Mouse (Mus musculus) lung, postnatal 4 days (tissue): ENCODE results near the gene Psmc2.

Experiments used
- DNase-seq, 2 experiments: peaks; one replicate each; pipeline ENCODE4 v3.0.0; 2021

The Psmc2 gene

DNA sequence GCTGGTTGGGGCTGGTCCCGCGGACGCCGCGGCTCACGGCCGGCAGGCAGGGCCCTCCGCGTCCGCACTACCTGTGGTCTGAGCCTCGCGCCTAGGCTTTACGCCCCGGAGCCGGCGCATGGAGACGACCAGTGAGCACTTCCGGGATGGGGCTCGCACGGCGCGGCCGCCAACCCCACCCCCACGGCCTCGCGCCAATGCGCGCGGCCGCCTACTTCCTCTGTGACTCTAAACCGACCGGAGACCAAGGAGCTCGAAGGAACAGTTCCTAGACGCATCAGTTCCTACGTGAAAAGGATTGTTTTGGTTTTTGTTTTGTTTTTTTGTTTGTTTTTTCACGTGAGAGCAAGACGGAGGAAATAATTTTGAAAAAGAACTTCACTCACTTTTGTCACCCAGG, at the start of gene Psmc2, which contains the start of gene Dnajc2:
Gene Psmc2 (plus strand): TSS at position 231 of the 400 bp plus-strand sequence.
Gene Dnajc2 (minus strand): TSS at position 199 of the 400 bp plus-strand sequence.
- DNase-seq: peak; percentile 92 to 95

DNA sequence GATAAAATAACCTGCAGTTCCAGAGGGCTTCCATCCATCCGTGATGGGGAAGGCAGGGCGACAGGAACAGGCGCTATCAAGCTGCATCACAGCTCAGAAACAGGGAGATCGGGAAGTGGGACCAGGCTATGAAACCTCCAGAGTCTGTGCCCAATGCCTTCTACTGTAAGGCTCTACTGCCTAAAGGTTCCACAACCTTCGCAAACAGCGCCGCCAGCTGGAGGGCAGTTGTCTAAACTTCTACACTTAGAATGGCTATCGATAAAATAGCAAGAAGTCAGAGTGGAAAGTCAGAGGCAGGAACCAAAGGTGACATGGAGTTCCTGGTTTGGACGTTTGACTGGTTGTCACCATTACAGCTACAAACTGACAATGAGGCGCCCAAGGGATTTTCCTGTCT, 49.5 kb upstream of the Psmc2 start:
- peak; percentile 74 to 81 for DNase-seq

DNA sequence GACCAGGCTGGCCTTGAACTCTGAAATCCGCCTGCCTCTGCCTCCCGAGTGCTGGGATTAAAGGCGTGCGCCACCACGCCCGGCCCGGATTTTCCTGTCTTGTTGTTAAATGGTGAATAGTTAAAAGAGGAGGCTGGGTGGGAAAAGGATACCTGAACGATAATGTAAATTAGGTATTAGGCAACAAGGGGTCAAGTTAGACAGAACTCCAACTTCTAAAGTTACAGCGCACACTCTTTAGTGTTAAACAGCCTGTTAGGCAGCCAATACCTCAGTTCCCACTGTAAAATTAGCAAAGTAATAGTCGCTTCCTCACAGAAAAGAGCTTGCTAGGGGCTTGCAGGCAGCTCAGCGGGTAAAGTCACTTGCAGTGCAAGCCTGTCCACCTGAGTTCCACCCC, 49.0 kb upstream of the Psmc2 start:
- no peak for DNase-seq

DNA sequence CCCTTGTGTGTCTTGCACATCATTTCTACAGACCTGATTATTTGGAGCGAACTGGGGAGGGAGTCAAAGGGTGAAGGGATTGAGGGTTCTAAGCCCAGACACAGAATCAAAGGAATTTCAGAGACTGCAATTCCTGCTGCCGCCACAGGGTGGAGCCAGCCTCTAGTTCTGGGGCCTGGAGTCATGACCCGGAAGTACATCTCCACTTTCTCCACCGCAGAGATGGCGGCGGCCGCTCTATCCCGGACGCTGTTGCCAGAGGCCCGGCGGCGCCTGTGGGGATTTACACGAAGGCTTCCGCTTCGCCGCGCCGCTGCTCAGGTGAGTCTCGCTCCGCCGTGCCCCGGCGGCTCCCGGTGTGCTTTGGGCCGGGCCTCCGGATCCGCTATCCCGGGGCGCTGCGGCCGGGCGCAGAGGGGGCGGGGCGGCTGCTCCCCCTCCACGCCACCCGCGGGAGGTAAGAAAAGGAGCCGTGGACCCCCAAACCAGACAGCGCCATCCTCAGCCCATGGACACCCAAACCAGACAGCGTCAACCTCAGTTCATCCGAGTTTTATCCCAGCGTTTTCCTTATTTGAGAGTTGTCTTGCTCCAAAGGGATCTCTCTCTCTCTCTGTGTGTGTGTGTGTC, 48.0 kb upstream of the Psmc2 start, which contains the start of gene Pmpcb:
Gene Pmpcb (plus strand): TSS at position 186 of the 630 bp plus-strand sequence.
- DNase-seq: peak; percentile 89 to 90

DNA sequence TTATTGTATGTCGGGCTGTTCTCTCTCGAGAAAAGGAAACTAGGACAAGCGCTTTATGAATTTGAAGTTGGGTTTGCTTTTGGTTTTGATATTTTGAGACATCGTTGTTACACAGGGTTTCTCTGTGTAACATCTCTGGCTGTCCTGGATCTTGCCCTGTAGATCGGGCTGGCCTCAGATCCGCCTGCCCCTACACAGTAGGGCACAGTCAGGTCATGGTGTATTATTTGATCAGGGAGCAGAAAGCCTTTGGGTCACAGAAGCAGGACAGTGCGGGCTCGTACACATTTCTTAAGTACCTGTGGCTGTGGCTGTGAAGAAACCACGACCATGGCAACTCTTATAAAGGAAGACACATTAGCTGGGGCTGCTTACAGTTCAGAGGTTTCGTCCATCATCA, 47.5 kb upstream of the Psmc2 start:
- DNase-seq: no peak

DNA sequence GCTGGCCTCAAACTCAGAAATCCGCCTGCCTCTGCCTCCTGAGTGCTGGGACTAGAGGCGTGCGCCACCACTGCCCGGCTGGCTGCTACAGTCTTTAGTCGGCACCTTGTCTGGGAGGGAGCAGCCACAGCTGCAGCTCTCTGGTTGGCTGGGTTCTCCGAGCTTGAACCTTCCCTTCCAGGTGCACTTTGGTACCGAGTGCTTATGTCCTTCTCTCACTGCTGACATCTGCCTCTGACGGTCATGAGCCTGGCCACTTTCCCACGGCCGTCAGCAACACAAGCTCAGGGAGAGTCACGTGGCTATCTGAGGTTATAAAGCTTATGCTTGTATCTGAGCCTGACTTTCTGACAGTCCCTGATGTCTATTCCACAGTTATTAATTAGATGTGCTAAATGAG, 46.0 kb upstream of the Psmc2 start:
- DNase-seq: no peak

DNA sequence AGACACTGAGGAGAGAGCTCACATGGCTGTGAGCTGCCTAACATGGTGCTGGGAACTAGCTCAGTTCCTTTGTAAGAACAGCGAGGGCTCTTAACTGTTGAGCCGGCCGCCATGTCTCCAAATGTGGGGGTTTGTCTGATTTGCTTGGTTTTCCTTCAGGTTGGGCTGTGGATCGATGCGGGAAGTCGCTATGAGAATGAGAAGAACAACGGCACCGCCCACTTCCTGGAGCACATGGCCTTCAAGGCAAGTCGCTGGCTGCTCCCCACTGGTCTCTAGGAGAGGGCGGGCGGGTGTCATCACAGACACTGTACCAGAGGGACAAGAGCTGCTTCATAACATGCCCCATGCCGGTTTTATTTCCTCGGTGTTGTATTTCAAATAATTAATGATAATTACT, 45.2 kb upstream of the Psmc2 start:
- no peak for DNase-seq

DNA sequence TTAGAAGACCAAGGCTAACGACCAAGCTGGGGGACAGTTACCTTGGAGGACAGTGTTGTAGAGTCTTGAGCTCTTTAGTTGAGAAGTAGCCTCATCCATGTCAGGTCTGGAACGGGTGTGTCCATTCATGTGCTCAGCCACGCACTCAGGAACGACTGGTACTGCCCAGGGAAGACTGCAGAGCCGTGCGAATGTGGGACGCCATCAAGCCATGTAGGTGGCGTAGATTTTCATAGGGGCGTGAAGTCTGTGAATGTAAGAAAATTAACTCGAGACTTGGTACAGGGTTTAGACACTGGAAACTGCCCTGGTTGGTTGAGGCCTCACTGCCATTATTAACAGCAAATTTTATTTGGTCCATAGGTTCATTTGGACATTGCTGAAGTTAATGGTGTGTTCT, 41.5 kb upstream of the Psmc2 start:
- no peak for DNase-seq

DNA sequence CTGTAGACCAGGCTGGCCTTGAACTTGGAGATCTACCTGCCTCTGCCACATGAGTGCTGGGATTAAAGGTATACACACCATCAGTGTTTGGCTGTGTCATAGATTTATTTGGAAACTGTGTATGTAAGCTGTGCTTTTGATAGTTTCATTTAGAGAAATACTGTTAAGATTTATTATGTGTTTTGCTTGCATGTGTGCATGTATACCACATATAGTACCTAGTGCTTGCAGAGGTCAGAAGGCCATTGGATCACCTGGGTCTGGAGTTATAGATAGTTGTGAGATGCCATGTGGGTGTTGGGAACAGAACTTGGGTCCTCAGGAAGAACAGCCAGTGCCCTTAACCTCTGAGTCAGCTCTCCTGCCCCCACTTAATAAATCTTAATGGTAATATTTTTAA, 40.4 kb upstream of the Psmc2 start:
- no peak for DNase-seq

DNA sequence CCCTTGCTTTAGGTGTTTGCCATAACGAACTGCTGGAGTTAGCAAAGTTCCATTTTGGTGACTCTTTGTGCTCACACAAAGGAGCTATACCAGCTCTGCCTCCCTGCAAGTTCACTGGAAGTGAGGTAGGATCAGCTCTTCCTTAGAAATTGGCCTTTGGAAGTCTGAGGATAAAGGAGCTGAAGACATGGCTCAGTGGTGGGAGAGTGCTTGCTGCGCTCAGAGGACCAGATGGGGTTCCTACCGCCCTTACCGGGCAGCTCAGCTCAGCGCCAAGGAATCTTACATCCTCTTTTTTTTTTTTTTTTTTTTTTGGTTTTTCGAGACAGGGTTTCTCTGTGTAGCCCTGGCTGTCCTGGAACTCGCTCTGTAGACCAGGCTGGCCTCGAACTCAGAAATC, 39.1 kb upstream of the Psmc2 start:
- DNase-seq: no peak

DNA sequence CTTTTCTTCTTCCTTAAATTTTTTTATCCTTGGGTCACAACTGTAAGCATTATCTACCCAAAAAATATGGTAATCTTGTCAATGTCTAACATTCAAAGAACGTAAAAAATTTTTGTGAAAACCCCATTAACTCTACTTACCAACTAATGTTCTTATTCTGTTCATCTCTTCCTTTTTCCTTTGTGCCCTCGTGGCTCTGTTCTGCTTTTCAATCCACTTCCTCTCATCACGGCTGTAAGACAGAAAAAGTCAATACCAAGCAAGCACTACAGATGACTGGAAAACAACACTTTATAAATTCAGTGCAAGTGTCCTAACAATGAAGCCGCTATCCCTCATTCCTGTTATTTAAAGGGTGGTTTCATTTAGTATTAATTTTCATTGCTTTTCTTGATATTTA, 16.6 kb upstream of the Psmc2 start:
- DNase-seq: no peak

DNA sequence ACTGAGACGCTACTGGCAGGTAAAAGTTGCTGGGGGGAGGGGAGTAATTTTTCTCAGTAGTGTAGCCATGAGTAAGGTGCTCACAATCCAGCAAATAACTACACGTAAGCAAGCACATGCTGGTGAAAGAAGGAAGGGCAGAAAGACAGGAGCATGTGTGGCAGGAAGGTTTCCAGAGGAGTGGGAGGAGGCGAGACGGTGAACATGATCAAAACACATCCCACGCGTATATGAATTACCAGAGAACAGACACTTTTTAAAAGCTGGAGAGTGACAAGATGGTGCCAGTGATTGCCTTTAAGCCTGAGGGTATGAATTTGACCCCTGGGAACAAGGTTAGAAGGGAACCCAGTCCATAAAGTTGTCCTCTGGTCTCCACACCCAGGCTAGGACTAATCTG, 15.2 kb upstream of the Psmc2 start:
- DNase-seq: no peak

DNA sequence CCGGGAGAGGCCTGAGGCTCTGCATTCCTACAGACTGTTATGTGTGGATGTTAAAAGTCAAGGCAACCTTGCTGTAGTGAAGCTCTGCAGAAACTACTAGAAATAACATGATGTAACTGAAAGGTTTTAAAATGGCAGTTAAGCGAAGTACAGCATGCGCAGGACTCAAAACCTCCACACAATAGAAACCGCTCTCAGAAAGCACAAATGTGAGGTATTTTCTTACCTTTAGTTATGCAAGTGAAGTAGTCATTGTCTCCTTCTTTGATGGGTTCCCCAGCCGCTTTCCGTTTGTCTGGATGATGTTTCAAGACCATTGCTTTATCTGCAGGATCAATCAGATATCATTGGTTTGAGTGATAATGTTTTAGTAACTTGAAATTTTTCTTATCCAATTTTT, 8.6 kb upstream of the Psmc2 start:
- DNase-seq: no peak

DNA sequence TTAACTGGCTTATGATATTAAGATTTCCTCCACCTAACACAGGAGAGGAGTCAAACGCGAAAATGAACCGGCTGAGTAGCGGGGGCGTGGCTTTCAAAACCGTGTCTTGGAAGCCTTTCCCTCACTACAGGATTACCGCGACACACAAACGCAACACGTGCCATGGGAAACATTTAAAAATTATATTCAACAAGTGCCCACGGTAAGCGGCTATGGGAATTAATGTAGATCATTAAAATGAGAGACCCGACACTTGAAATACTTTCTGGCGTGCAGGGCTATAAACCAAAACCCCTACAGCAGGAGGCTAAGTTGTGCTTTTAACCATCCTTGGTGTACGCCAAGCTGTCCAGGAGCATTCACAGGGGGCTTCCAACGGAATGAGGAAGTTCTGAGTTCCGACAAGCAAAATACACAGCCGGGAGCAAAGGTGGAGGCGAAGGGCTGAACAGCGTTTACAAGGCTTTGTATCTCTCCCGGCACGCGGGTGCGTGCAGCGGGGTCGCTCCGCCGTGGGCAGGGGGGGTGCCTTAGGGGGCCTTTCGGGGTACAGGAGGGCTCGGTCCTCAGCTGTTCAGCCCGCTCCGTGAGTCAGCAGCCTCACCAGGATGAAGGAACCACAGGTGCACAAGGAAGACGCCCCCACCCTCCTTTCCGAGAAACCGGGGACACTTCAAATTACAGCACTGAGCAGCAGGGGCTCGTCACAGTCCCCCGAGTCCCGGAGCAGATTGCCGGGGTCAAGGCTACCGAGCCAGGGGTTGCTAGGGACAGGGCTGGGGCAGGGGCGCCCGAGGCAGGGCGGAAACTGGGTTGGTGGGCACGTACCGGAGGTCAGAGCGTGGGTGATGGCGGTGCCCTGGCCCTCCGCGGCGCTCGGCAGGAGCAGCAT, 676 bp upstream of the Psmc2 start:
- peak in 1 of 2 experiments; percentile 9 for DNase-seq

DNA sequence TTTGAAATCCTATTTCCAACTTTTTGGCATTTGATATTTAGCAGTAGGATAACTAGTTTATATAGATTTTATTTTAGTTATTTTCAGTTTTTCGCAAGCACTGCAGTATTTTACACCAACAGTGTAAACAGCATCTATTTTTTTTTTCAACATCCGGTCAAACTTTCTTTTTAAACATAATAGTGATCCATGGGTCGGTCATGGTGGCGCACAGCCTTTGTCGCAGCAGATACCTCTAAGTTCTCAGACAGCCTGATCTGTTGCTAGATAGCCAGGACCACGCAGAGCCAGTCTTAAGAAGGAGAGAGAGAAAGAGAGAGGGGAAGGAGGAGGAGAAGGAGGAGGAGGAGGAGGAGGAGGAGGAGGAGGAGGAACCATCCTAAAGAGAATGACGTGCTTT, 693 bp downstream of the Psmc2 start:
- no peak for DNase-seq

DNA sequence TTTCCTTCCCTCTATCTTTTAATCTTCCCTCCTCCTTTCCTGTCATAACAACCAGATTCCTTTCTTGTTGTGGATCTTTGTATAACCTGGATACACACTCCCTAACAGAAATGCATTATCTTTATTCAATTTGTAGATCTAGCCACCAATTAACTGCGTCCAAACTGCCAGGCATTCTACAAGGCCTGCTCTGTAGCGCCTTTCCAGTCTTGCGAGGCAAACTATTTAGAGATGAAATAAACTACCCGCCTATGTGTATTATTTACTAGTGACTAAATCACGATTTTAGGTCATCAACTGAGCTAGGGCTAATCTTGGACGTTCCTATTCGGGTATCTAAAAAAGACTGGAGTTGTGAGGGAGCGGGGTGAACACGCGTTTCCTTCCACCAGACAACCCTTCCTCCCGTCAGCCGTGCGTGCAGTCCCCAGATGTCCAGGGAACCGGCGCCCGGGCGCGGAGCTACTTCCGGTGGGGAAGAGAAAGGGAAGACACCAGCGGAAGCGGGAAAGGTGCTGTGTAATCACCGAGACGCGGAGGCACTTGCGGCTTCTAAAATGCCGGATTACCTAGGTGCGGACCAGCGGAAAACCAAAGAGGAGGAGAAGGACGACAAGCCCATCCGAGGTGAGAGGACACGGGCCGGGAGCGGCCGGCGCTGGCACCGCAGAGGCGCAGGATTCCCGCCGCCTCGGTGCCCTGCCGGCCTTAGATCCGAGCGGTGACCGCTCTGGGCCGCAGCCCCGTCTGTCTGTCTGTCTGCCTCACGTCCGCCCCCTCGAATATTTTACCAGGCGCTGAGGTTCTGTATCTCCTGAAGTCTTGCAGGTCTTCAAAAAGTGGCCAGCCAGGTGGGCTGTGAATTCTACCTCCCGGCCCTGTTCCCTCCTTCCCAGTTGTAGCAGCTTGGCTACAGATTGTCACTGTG, 1.4 kb downstream of the Psmc2 start:
- peak; percentile 94 to 96 for DNase-seq

DNA sequence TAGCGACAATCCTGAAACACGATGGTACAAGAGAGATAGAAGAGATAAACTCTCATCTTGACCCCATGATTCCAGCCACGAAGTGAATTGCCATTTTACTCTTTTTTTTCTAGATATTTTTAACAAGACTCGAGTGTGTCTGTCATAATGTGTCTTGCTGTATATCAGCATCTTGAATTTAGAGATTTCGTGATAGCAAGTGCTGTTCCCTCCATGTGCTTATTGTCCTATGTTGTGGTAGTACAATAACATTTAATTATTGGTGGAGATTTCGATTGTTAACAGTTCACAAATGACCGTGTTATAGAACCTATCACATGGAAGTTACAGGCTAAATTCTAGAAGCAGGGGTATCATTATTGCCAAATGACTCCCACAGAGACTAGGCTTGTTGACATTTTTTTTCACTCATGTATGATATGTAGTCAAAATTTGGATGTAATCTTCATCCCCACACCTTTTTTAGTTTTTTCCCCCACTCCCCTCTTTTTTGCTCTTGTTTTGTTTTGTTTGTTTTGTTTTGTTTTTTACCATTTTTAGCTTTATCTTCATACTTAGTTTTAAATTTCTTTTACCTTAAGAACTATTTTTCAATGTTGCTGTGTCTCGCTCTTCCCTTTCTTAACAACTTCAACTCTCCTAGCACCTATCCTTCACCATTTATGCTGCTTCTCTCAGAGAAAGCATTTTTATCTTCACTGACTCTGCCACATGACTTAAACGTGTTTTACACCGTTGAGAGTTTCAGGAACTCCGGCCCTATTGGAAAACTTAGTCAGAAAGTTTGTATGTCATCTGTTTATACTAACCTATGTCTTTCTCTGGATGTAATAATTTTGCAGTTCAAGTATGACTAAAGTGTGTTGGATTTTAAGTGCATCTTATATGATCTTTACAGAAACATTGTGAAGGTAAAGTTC, 2.4 kb downstream of the Psmc2 start:
- no peak for DNase-seq

DNA sequence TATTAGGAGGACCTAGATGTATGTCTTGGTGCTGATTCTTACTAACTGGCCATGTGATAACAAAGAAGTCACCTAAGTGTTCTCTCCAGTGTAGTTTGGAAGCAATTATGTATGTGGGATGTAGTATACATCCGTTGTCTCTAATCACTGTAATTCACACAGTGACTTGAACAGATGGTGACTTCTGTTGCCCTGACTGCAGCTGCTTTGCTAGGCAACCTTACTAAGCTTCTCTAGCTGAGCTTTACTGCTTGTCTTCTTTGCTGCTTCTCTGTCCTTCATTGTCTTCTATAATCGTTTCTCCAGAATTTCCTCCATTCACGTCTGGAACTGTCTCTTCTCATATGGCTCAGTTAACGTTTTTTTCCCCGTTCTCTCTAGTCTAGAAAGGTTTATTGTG, 4.0 kb downstream of the Psmc2 start:
- no peak for DNase-seq

DNA sequence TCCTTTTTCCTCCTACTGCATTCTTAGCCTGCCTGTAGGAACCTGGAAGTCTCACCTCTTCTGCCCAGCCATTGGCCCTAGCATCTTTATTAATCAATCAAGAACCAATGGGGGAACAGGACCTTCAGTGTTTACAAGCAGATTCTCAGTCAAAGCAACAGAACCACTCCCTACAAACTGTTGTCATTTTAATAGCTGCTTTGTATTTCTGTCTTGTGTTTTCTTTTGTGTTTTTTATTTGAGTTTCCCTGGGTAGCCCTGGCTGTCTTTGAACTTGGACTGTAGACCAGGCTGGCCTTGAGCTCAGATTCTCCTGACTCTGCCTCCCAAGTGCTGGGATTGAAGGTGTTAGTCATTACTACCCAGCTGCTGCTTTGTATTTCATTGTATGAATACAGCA, 7.1 kb downstream of the Psmc2 start:
- DNase-seq: no peak

DNA sequence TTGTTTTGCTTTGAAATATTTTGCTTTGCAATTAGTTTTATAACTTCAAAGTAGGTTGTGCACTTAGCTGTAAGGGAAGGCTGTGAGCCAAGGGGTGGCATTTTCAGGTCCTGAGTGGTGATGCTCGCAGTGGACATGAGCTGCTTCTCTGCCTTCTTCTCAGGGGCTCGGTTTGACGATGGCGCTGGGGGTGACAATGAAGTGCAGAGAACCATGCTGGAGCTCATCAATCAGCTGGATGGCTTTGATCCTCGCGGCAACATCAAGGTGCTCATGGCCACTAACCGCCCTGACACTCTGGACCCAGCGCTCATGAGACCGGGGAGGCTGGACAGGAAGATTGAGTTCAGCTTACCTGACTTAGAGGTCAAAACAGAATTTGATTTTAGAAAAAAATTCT, 17.8 kb downstream of the Psmc2 start:
- DNase-seq: no peak

DNA sequence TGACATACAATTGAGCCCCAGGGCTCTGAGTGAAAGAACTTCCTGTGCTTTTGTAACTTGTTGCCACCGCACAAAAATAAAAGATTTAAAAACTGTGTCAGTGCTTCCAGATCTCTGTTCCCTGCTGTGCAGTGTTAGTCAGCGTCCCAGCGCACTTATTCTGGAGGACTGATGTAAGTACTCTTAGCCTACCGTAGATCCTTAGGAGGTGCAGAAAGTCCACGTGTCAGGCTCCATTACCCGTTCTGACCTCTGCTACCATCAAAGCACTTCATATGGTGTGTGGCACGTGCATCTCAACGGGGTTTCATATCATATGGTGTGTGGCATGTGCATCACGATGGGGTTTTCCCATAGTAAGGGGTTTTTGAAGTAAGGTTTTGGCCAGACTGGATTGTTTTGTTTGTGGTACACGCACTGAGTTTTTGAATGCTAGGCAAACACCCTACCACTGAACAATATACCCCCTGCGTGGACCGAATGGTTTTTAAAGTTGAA, 18.7 kb downstream of the Psmc2 start:
- no peak for DNase-seq

DNA sequence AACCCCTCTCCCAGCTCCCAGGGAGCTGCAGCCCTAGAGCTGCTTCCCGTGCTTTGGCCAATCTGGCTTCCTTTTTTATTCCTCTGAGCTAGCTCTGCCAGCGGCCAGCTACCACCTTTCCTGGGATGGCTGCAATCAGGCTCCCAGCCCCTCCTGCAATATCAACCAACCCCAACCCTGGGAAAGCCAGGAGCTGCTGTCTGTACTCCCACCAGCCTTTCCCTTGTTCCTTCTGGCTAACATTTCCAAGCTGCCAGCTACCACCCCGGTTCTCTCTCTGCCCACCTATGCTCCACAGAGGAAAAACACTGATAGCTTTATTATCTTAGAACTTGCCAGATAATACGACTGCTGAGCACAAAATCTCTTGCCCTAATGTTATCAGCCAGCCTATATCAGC, 19.8 kb downstream of the Psmc2 start:
- no peak for DNase-seq
